Mouse (Mus musculus) heart, postnatal 4 days (tissue): ENCODE data around the gene Inka1. TPM values are rescaled to one million over a fixed set of nuclear protein-coding genes. Genes with fewer than 3 reads are reported as not detected.

ENCODE experiments used
- DNase-seq: peaks from one replicate; pipeline ENCODE4 v3.0.0; 2021
- total RNA-seq, 2 experiments: library from RNA; stranded (reverse); gene quantifications; 2 replicates each; pipeline ENCODE4 v1.2.3; 2021

The Inka1 gene
- total RNA-seq, 2 experiments from 2014 or later: 24.8 to 27.7 TPM

DNA sequence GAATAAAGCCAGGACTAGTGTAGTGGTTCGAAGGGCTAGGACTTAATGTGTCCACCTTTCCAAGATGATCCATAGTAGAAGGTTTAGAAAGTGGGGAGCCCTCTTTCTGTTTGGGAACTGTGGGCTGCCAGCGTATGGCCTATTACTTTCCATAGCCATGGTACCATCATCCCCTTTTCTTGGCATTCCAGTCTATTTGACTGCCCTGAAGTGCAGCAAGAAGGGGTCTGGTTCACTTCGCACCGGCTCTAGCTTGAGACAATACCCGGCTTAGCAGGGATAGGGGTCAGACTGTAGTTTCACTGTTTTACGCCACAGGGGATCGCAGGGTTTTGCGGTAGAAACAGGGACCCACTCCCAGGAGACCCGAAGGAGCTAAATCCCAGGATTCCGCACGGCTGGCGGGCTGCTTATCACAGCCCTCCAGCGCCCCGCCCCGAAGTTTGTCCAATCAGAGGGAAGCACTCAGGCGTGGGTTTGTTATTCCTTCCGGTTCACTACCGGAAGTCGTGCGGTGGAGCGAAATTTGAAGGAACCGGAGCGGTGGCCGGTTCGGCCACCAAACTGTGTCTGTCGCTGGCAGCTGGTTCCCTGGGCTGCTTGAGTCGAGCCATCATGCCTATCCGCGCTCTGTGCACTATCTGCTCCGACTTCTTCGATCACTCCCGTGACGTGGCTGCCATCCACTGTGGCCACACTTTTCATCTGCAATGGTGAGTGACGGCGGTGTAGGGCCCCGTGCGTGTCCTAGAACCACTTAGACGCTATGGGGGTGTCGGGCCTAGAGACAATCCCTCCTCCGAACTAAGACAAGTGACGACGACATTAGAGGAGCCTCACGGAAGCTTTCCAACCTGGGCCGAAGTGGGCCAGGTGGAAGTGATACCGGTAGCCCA, 35.0 kb downstream of the Inka1 start:
- DNase-seq: peak; percentile 95

DNA sequence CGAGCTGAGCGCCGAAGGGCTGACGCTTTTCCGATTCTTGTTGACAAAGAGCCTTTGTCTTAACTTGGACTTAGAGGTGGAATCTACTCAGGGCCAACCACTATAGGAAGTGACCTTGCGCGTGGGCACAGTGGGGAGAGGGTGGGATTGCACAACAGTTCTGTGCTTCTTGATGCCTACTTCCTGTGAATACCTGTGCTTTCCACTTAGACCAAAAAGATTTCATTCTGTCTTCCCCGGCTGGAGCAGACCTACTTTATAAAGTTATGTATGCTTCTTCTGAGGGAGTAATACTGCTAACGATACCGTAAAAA, 35.8 kb downstream of the Inka1 start, which contains the start of gene Traip:
Gene Traip, plus strand, starts transcription at position 215 of the 314 bp plus-strand sequence.
- no peak for DNase-seq

DNA sequence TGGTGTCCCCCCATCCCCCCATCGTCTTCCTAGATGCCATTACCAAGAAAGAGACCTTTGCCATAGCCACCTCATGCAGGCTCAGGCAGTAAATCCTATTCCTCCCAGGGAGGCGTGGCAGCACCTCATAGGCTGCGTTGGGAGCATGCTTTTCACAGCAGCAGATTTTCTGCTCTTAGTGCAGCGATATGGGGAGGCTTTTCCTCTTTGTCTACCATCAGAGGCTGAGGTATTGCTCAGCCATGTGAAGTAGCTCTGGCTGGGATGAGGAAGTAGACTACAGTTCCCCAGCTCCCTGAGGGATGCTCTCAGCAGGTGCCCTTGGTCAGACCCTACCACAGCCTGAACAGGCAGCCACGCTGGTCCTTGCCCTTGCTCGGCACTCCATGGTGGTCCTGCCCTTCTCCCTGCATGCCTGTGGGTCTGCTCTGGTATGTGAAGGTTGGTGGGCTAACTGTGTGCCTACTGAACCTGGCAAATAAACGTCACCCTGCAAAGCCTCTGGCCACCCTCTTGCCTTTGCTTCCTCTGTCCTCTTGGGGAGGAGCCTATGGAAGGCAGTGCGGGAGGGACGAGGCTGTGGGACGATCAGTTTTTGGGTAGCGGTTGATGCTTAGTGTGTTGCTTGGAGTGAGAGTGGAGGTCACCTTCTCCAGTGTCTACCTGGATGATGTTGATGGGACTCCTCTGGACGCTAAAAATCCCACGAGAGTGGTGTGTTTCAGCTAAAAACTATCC, 36.3 kb downstream of the Inka1 start:
- DNase-seq: no peak

DNA sequence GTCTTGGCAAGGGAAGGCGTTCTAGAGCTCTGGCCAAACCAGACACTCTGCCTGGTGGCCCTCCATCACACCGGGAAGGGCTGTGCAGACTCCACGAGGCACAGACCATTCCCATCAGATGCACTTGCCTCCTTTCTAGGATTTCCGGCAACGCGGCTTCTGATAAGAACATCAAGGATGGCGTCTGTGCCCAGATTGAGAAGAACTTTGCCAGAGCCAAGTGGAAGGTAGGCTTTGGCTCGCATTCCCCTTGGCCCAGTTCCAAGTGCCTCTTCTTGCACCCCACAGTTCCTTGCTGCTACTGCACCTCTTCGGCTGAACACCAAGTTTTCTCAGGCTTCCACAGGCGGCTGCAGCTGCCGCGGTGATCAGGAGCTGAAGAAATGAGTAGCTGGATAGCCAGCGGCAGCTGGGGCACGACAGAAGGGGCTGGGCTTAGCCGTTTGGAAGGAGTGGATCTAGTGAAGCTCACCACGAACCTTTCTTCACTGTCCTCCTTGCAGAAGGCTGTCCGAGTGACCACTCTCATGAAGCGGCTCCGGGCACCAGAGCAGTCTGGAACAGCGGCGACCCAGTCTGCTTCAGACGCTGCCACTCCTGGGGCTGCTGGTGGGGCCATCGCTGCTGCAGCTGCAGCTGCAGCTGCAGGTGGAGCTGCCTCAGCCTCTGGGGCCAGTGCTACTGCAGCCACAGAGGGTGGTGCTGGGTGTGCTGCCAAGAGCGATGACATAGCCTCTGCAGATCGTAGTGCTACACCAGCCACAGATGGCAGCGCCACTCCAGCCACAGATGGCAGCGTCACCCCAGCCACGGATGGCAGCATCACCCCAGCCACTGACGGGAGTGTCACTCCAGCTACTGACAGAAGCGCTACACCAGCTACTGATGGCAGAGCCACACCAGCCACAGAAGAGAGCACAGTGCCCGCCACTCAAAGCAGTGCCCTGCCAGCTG, 38.2 kb downstream of the Inka1 start:
- no peak for DNase-seq

DNA sequence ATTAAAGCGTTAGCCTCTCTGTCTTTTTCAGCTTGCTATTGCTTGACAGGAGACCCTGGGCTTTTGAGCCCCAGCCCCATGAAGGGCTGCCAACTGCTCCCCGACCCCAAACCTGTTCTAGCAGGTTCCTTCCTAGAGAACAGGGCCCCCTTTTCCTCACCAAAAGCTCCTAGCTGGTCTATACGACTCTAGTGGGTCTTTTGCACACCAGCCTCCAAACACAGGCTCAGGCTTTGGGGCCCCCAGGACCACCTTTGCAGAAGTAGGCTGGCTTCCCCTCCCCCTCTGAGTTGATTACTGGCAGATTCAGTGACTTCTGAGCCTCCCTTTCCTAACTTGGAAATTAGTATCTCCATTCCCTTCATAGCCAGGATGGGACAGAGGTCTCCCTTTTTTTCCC, 48.8 kb downstream of the Inka1 start:
- no peak for DNase-seq

DNA sequence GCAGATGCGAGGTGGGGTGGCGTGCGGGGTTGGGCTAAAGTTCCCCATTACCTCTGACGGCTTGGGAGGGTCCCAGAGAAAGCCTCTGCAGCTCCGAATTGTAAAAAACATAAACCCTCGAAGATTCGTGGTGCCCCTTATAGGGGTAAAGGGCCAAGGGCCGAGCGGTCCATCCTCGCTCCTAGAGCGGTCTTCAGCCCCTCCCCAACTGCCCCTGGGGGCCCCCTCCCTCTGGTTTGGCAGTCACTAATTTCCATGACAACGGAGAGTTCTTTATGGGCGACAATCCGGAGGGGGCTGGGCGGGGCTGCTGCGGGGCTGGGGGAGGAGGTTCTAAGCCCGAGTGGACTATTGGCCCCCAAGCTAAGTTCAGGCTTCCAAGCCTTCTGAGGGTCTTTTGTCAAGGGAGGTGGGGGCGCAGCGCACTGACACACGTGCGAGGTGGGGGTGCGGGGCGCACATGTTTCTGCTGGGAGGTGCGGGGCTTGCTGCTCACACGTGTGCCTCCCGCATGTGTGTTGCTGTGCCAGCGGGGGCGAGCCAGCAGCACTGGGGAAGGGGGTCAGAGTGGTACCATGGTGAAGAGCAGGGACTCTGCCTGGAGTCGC, 49.4 kb downstream of the Inka1 start:
- DNase-seq: no peak

DNA sequence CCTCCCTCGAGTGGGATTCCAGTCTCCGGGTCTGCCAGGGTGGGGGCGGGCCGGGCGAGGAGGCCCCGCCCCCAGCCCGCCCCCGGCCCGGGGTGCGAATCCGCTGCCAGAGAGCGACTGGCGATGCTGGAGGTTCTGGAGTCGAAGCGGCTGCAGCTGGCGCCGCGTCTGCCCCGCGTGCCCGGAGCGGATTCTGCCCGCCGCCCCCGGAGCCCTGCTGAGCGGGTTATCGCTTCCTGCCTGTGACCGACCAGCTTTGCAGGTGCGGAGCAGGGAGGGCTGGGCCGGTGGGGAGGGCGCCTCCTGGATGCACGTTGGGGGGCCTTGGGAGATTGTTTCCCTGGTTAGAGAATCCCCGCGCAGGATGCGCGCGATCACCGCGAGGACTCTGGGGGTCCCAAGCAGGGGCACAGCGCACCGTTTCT, 49.9 kb downstream of the Inka1 start:
- DNase-seq: no peak

DNA sequence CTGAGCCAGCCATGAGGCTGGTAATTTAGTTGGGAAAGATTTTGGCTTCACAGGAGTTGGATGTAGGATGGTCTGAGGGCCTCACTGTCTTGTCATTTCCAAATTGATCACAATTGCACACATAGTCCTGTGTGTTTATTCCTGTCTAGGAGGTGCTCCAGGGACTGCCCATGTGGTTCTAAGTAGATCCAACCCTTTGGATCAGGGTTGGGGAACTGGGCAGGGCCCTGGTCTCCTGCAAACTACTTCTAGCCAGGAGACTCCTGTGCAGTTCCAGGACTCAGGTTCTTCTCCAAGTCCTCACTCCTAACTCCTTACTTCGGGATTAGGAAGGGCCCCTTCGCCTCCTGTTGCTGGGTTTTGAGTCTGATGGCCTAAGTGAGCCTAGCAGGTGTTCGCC, 50.3 kb downstream of the Inka1 start, which contains the start of gene Camkv:
Gene Camkv, plus strand, starts transcription at position 301 of the 400 bp plus-strand sequence.
- no peak for DNase-seq

Other genes starting within 250 kb of the Inka1 start
- 10 to 100 TPM; 65.4 to 73.1 TPM for gene Rbm5, start 214.9 kb downstream of the Inka1 start, total RNA-seq
- 10 to 100 TPM; 40.3 to 40.6 TPM for gene Rbm6, start 112.6 kb downstream of the Inka1 start, total RNA-seq
- 1 to 10 TPM; 6.1 TPM for gene Mon1a, start 97.7 kb downstream of the Inka1 start, total RNA-seq
- gene Mst1r, start 79.0 kb downstream of the Inka1 start, total RNA-seq: 1 to 10 TPM; 2.9 to 3.1 TPM
- gene Actl11, start 57.4 kb downstream of the Inka1 start, total RNA-seq: not detected
- gene Camkv, start 50.2 kb downstream of the Inka1 start, total RNA-seq: not detected
- 10 to 100 TPM in 1 of 2 experiments, 1 to 10 TPM in 1; 7.4 to 10.5 TPM for gene Traip, start 35.7 kb downstream of the Inka1 start, total RNA-seq
- 10 to 100 TPM; 13.6 to 13.9 TPM for gene Uba7, start 10.4 kb downstream of the Inka1 start, total RNA-seq
- gene Gm20661, start 2.8 kb downstream of the Inka1 start, total RNA-seq: 1 to 10 TPM in 1 of 2 experiments, under 1 TPM in 1; 0.72 to 1.2 TPM
- gene Cdhr4, start 6.6 kb upstream of the Inka1 start, total RNA-seq: 1 to 10 TPM; 1.4 to 2.1 TPM
- gene Gm20662, start 10.5 kb upstream of the Inka1 start, total RNA-seq: 1 to 10 TPM in 1 of 2 experiments, under 1 TPM in 1; 0.17 to 1.6 TPM
- 10 to 100 TPM; 48.3 to 55.4 TPM for gene Ip6k1, start 16.6 kb upstream of the Inka1 start, total RNA-seq
- 10 to 100 TPM; 14.2 to 17.1 TPM for gene Gmppb, start 63.4 kb upstream of the Inka1 start, total RNA-seq
- gene Amigo3, start 67.3 kb upstream of the Inka1 start, total RNA-seq: 1 to 10 TPM; 2.3 to 2.6 TPM
- gene Mst1, start 94.6 kb upstream of the Inka1 start, total RNA-seq: not detected
- 10 to 100 TPM; 62.6 to 63.4 TPM for gene Rnf123, start 97.5 kb upstream of the Inka1 start, total RNA-seq
- 10 to 100 TPM; 42.2 to 45.1 TPM for gene Apeh, start 108.7 kb upstream of the Inka1 start, total RNA-seq
- under 1 TPM; 0.07 to 0.11 TPM for gene Bsn, start 204.5 kb upstream of the Inka1 start, total RNA-seq